Mouse (Mus musculus) hindbrain, embryonic 10.5 days (tissue): ENCODE data around the gene Psg27. TPM values are rescaled to one million over a fixed set of nuclear protein-coding genes. Genes with fewer than 3 reads are reported as not detected.
"Not testable (repeated sequence)": the region's sequence is repeated elsewhere in the genome, so short reads cannot be mapped to it uniquely, and the experiment has no call there.

ENCODE experiments used
- DNase-seq: peaks from one replicate; pipeline ENCODE4 v3.0.0-alpha.2; 2017; ENCODE audit warnings: low spot score
- H3K27ac ChIP-seq: fragments of 300-500 bp; sonication (generic); 2 replicates; pipeline ENCODE4 v1.5.1; 2016; ENCODE audit warnings: mild to moderate bottlenecking, moderate library complexity
- H3K27me3 ChIP-seq: fragments of 300-500 bp; sonication (generic); 2 replicates; pipeline ENCODE4 v1.6.1; 2016; ENCODE audit warnings: mild to moderate bottlenecking; ENCODE audit not compliant: poor library complexity, insufficient read depth, severe bottlenecking
- H3K36me3 ChIP-seq: fragments of 300-500 bp; sonication (generic); 2 replicates; pipeline ENCODE4 v1.6.1; 2016; ENCODE audit warnings: mild to moderate bottlenecking, moderate library complexity
- H3K4me1 ChIP-seq: fragments of 300-500 bp; sonication (generic); replicated peaks from 2 replicates; pipeline ENCODE4 v1.6.1; 2016; ENCODE audit warnings: mild to moderate bottlenecking
- H3K4me3 ChIP-seq: fragments of 300-500 bp; sonication (generic); 2 replicates; pipeline ENCODE4 v1.5.1; 2016; ENCODE audit warnings: mild to moderate bottlenecking, moderate library complexity
- H3K9me3 ChIP-seq: fragments of 300-500 bp; sonication (generic); 2 replicates; pipeline ENCODE4 v1.6.1; 2016; ENCODE audit warnings: mild to moderate bottlenecking, moderate library complexity
- WGBS: fragments of 180-500 bp; shearing (Covaris S2); methylation state at CpG from one replicate; pipeline ENCODE4 v1.1.7; 2016; 5-methylcytosine and 5-hydroxymethylcytosine counted together
- polyA plus RNA-seq: library from polyadenylated mRNA; unstranded; fragments of >200 nt; fragmentation: Nextera tagmentation; extraction: Ambion mirVana; gene quantifications from 2 replicates; pipeline ENCODE4 v1.2.1, GENCODE M21; 2016

The Psg27 gene
- not detected in 2 replicates for polyA plus RNA-seq

DNA sequence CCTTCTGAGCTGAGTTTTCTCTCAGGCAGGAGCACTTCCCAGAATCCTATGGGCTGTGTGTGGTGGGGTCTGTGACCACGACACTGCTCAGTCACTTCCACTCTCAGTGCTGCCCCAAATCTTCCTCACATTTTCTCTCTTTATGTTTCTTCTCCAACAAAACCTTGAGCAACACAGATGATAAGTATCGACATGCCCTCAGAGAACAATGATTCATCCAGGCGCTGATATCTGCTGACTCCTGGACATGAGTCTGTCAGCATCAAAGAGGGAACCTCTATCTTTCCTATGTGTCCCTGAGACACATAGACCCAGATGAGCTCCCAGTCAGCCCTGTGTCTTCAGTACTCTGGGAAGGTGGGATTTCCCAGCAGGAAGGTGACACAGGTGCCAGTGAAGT lies at the start of gene Psg27:
Gene Psg27, minus strand, starts transcription at position 101 of the 400 bp plus-strand sequence.
- H3K4me3 ChIP-seq, result no peak within 1 kb of the TSS
- no peak for DNase-seq
- H3K27ac ChIP-seq, result no peak within 1 kb of the TSS
- no peaks in the 10 kb centered on the region for H3K27me3 ChIP-seq
- H3K36me3 ChIP-seq, result no peaks in the 10 kb centered on the region
- H3K4me1 ChIP-seq, result no peaks in the 10 kb centered on the region
- H3K9me3 ChIP-seq, result peaks cover 22% of the 10 kb centered on the region
- 84% methylated on average over 3 of the region's 3 CpGs for WGBS

DNA sequence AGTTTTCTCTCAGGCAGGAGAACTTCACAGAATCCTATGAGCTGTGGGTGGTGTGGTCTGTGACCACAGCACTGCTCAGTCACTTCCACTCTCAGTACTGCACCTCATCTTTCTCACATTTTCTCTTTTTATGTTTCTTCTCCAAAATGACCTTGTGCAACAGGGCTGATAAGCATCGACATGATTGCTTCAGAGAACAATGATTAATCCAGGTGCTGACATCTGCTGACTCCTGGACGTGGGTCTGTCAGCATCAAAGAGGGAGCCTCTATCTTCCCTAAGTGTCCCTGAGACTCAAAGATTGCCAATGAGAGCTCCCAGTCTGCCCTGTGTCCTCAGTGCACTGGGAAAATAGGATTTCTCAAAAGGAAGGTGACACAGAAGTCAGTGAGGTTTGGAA lies 49.3 kb upstream of the Psg27 start, which contains the start of gene Psg23:
Gene Psg23, minus strand, starts transcription at position 101 of the 400 bp plus-strand sequence.
- H3K4me1 ChIP-seq, H3K36me3 ChIP-seq, DNase-seq, H3K27ac ChIP-seq, H3K27me3 ChIP-seq, H3K4me3 ChIP-seq: not testable (repeated sequence)
- peaks cover 19% of the 10 kb centered on the region for H3K9me3 ChIP-seq
- WGBS, result 73% methylated on average over 2 of the region's 2 CpGs

DNA sequence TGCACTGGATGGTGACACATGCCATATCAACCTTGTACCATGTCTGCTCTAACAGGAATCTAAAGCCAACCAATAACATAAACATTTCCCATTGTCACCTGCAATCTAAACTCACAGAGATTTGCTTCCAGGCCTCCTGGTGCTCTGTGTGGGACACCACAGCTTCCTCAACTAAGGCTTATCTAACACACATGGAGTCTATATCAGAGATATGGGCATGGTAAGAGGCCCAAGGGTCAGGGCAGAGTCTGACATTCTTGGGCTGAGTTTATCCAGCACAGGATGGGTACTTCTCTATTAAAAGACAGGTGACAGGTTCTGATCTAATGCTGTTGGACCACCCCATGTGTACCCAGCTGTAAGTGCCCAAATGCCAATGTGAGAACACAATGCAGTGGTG lies 7.3 kb downstream of the Psg27 start:
- DNase-seq, result no peak
- Histone ChIP-seq H3K4me3 (no peak overlapping the region), H3K4me1 (no peaks in the 10 kb centered on the region), H3K36me3 (no peaks in the 10 kb centered on the region), H3K9me3 (peaks cover 35% of the 10 kb centered on the region), H3K27me3 (no peaks in the 10 kb centered on the region), H3K27ac (no peak overlapping the region)

DNA sequence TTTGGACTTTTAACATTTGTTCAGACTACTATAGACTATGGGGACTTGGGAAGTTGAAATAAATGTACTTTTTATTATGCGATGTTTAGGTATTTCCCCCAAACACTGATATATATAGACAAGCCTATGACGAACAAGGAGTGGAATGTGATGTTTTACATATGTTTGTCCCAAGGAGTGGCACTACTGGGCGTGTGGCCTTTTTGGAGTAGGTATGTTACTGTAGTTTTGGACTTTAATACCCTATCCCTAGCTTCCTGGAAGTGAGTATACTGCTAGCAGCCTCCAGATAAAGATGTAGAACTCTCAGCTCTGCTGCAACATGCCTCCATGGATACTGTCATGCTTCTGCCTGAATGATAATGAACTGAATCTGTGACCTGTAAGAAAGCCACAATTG lies 11.4 kb downstream of the Psg27 start:
- not testable (repeated sequence) for H3K27me3 ChIP-seq, H3K36me3 ChIP-seq, H3K4me1 ChIP-seq, H3K4me3 ChIP-seq, H3K27ac ChIP-seq, DNase-seq
- WGBS, result 81% methylated on average over 3 of the region's 3 CpGs
- H3K9me3 ChIP-seq, result peaks cover 33% of the 10 kb centered on the region

DNA sequence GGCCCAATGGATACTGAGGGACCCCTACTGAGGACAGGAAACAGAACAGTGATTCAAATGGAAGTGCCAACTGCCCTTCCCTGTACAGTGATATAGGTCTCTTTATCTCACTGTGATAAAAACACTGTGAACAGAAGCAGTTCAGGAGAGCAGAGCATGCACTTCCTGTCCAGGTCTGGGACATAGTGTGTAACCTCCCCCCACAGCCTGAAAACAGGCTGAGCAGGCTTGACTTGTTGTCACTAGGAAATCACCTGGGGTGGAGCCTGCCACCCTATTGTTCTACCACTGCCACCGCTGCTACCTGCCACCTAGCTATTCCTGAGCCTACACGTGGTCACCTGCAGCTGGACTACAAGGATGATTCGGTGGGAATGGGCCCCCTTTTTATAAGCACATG lies 33.7 kb downstream of the Psg27 start:
- Histone ChIP-seq H3K4me3 (no peak overlapping the region), H3K4me1 (no peaks in the 10 kb centered on the region), H3K27ac (no peak overlapping the region), H3K27me3 (no peaks in the 10 kb centered on the region), H3K36me3 (no peaks in the 10 kb centered on the region), H3K9me3 (0 out of 2 replicates have a peak, but pooled peaks cover 17% of the 10 kb centered on the region)
- 65% methylated on average over 3 of the region's 3 CpGs for WGBS
- no peak for DNase-seq

DNA sequence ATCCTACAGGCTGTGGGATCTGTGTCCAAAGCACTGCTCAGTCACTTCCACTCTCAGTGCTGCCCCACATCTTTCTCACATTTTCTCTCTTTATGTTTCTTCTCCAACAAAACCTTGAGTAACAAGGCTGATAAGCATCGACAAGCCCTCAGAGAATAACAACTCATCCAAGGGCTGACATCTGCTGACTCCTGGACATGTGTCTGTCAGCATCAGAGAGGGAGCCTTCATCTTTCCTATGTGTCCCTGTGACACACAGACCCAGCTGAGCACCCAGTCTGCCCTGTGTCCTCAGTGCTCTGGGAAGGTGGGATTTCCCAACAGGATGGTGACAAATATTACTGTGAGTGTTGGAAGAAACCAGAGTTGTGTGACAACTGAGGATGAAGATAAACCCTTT lies 34.9 kb downstream of the Psg27 start, which contains the start of gene Psg25:
Gene Psg25, minus strand, starts transcription at position 101 of the 400 bp plus-strand sequence.
- Histone ChIP-seq H3K36me3 (no peaks in the 10 kb centered on the region), H3K27me3 (no peaks in the 10 kb centered on the region), H3K4me1 (no peaks in the 10 kb centered on the region), H3K27ac (no peak within 1 kb of the TSS), H3K4me3 (no peak within 1 kb of the TSS), H3K9me3 (peaks cover 17% of the 10 kb centered on the region; the same call in 1 of the 2 replicates)
- 93% methylated on average over 1 of the region's 1 CpGs for WGBS
- no peak for DNase-seq

DNA sequence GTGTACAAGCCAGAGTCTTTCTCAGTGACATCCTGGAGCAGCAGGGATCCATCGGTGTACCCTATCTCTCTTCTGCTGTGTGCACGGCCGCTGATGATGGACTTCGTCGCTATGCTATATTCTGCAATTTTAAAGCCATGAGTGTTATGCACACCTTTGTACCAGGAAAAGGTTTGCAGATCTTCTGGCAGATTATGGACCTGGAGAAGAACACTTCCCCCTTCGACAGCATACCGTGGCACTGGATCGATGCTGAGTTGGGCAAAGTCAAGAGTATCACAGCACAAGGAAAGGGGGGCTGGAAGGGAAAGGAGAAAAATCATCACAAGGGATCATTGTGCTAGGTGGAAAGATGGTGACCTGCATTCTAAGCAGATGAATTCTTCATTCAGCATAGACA lies 42.4 kb downstream of the Psg27 start:
- WGBS, result 94% methylated on average over 8 of the region's 8 CpGs

DNA sequence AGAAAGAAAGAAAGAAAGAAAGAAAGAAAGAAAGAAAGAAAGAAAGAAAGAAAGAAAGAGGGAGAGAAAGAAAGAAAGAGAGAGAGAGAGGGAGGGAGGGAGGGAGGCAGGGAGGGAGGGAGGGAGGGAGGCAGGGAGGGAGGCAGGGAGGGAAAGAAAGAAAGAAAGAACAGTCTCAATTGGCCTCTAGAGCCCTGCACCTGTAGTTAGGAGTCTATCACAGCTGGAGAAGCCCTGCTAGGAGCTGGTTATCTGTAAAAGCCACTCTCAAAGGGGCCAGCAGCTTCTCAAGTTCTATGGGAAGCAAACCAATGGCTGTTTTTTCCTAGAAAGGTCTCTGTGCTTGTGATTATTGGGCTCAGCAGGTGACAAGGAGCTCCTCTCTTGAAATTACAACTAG lies 54.3 kb downstream of the Psg27 start:
- not testable (repeated sequence) for H3K4me3 ChIP-seq, DNase-seq, H3K36me3 ChIP-seq, H3K4me1 ChIP-seq, H3K27ac ChIP-seq, H3K27me3 ChIP-seq, H3K9me3 ChIP-seq

More for the DNA sequence above, 42.4 kb downstream of the Psg27 start:
- no peak for DNase-seq
- peaks cover 10% of the 10 kb centered on the region; the same call in 1 of the 2 replicates for H3K9me3 ChIP-seq
- H3K36me3 ChIP-seq, result no peaks in the 10 kb centered on the region
- no peaks in the 10 kb centered on the region for H3K27me3 ChIP-seq
- no peak overlapping the region for H3K4me3 ChIP-seq
- H3K4me1 ChIP-seq, result no peaks in the 10 kb centered on the region
- no peak overlapping the region for H3K27ac ChIP-seq

DNA sequence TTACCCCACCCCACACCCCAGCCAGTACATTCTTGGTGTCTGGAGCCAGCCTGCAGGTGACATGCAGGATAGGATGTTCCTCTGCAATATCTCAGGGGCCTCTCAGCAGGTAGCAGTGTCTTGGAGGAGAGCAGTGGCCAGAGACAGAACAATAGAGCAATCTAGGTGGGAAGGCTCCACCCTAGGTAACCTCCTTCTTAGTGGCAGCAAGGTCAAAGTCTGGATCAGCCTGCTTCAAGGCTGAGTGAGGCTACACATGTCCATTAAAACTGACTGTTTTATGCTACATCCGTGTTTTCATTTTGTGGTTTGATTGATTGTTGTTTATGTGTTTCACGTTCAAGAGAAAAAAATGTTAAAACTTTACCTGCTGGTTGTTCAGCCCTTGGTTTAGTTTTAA lies 54.7 kb downstream of the Psg27 start:
- H3K27me3 ChIP-seq, H3K9me3 ChIP-seq, H3K4me1 ChIP-seq, H3K36me3 ChIP-seq, H3K27ac ChIP-seq, H3K4me3 ChIP-seq, DNase-seq: not testable (repeated sequence)
- 62% methylated on average over 2 of the region's 2 CpGs for WGBS

DNA sequence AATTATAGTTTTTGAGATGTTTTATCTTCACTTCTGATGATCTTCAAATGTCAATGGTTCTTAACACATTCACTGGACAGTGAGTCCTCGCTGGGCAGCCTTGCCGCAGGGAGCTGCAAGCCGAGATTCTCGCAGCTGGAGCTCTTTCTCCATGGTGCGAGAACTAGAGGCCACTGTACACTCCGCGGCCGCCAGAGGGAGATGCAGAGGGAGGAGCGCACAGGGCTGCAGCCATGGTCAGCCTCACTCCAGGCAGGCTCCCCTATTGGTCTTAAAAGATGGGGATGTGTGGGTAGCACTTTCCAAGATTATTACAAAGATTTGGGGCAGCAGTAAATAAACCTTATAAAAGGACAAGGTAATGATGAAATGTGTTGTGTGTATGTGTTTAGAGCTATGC lies 55.6 kb downstream of the Psg27 start:
- Histone ChIP-seq H3K4me1 (no peaks in the 10 kb centered on the region), H3K4me3 (no peak overlapping the region), H3K36me3 (no peaks in the 10 kb centered on the region), H3K27ac (no peak overlapping the region), H3K27me3 (no peaks in the 10 kb centered on the region), H3K9me3 (no peaks in the 10 kb centered on the region)
- DNase-seq, result peak; percentile 42
- WGBS, result 23% methylated on average over 9 of the region's 9 CpGs

Other genes with a start within 250 kb of the Psg27 start
- not detected in 2 replicates for gene Psg18, start 212.3 kb downstream of the Psg27 start, polyA plus RNA-seq
- gene Psg28, start 135.3 kb downstream of the Psg27 start, polyA plus RNA-seq, result not detected in 2 replicates
- not detected in 2 replicates for gene Psg26, start 83.1 kb downstream of the Psg27 start, polyA plus RNA-seq
- gene Psg25, start 35.0 kb downstream of the Psg27 start, polyA plus RNA-seq, result not detected in 2 replicates
- gene Psg23, start 49.2 kb upstream of the Psg27 start, polyA plus RNA-seq, result not detected in 2 replicates
- gene Psg21, start 89.4 kb upstream of the Psg27 start, polyA plus RNA-seq, result not detected in 2 replicates
- gene Psg20, start 118.9 kb upstream of the Psg27 start, polyA plus RNA-seq, result not detected in 2 replicates
- not detected in 2 replicates for gene Psg22, start 150.8 kb upstream of the Psg27 start, polyA plus RNA-seq
- gene Psg19, start 231.2 kb upstream of the Psg27 start, polyA plus RNA-seq, result not detected in 2 replicates